Mouse (Mus musculus) forebrain, embryonic 11.5 days (tissue): ENCODE data around the gene Ckap2l. TPM values are rescaled to one million over a fixed set of nuclear protein-coding genes. Genes with fewer than 3 reads are reported as not detected.

Experiments
- ATAC-seq: fragments of 200-750 bp; cut with Nextera tagmentation; replicated peaks from 2 replicates; pipeline ENCODE4 v1.8.0; 2017; ENCODE audit warnings: moderate TSS enrichment; ENCODE audit not compliant: low FRiP score
- DNase-seq: peaks from one replicate; pipeline ENCODE4 v3.0.0-alpha.2; 2017; ENCODE audit warnings: low spot score
- H3K27ac ChIP-seq: fragments of 300-500 bp; sonication (generic); 2 replicates; pipeline ENCODE4 v1.5.1; 2014; ENCODE audit warnings: low read depth, low read length
- H3K27me3 ChIP-seq: fragments of 300-500 bp; sonication (generic); 2 replicates; pipeline ENCODE4 v1.6.1; 2014; ENCODE audit warnings: mild to moderate bottlenecking, low read length, mixed read lengths; ENCODE audit not compliant: control insufficient read depth, insufficient read depth
- H3K36me3 ChIP-seq: fragments of 300-500 bp; sonication (generic); 2 replicates; pipeline ENCODE4 v1.6.1; 2014; ENCODE audit warnings: mild to moderate bottlenecking, low read length, moderate library complexity, mixed read lengths; ENCODE audit not compliant: control insufficient read depth, insufficient read depth
- H3K4me1 ChIP-seq: fragments of 300-500 bp; sonication (generic); replicated peaks from 2 replicates; pipeline ENCODE4 v1.6.1; 2014; ENCODE audit warnings: low read length, mixed read lengths; ENCODE audit not compliant: control insufficient read depth, insufficient read depth
- H3K4me2 ChIP-seq: fragments of 300-500 bp; sonication (generic); 2 replicates; pipeline ENCODE4 v1.6.1; 2014; ENCODE audit warnings: low read depth, mild to moderate bottlenecking, low read length, moderate library complexity, mixed read lengths; ENCODE audit not compliant: severe bottlenecking
- H3K4me3 ChIP-seq: fragments of 300-500 bp; sonication (generic); 2 replicates; pipeline ENCODE4 v1.5.1; 2014; ENCODE audit warnings: low read depth, low read length
- H3K9ac ChIP-seq: fragments of 300-500 bp; sonication (generic); 2 replicates; pipeline ENCODE4 v1.6.1; 2014; ENCODE audit warnings: low read length
- H3K9me3 ChIP-seq: fragments of 300-500 bp; sonication (generic); 2 replicates; pipeline ENCODE4 v1.6.1; 2016; ENCODE audit warnings: low read length, mixed read lengths; ENCODE audit not compliant: control insufficient read depth
- WGBS: fragments of 180-500 bp; shearing (Covaris S2); extraction: QIAGEN DNeasy Blood & Tissue Kit; methylation state at CpG from one replicate; pipeline ENCODE4 v1.1.7; 2014; 5-methylcytosine and 5-hydroxymethylcytosine counted together
- polyA plus RNA-seq: library from polyadenylated mRNA; unstranded; fragments of >200 nt; fragmentation: Nextera tagmentation; extraction: Ambion mirVana; gene quantifications from 2 replicates; pipeline ENCODE4 v1.2.1, GENCODE M21; 2014

Gene Ckap2l
- polyA plus RNA-seq: 95.3 and 97.5 TPM in 2 replicates

DNA sequence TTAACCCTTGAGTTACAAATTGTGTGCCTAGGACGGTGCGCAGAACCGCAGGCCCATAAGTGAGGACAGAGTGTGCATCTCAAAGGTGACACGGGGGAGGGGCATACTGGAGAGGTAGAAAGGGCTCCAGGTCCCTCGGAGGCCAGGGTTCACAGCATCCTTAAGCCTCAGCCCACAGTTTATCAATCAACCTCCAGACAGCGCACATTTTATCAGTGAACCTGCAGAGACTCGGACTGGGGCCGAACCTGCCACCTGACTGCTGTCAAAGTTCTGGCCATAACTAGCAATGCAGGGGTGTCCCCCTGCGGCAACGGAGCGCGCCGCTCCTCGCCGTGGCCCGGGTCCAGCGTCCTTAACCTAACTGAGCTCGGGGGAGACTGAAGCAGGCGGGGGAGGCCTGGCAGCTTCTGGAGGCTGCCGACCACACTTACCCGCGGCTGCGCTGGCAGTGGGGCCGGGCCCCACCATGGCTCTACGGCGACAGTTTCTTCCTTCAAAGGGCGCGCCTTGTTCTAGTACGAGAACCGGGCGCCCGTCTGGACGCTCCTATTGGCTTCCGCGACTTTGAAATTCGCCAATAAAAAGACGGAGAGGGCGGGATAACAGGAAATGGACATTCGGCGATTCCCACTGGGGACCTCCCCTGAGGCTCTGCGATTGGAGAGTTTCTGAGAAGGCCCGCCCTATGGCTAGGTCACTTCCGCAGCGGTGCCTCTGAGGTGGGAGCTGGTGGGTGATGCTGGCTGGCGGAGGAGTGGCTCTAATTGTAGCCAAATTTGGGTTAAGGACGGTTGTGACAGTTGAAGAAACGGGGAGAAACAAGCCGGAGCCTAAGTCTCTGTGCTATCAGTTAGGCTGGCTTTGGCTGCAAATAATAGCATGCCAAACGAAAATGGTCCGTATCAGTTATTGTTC lies at the start of gene Ckap2l:
Gene Ckap2l, minus strand, starts transcription at position 542 of the 918 bp plus-strand sequence.
- Histone ChIP-seq H3K36me3 (no peaks in the 10 kb centered on the region), H3K4me2 (peak within 1 kb of the TSS; percentile 84), H3K9me3 (no peaks in the 10 kb centered on the region), H3K4me3 (peak within 1 kb of the TSS; percentile 86), H3K9ac (peak within 1 kb of the TSS; percentile 90), H3K4me1 (peaks cover 7% of the 10 kb centered on the region; the same call in 1 of the 2 replicates), H3K27ac (peak within 1 kb of the TSS; percentile 86), H3K27me3 (no peaks in the 10 kb centered on the region)
- DNase-seq (peak; percentile 97), ATAC-seq (peak; percentile 100)
- WGBS: under 1% methylated on average over 50 of the region's 50 CpGs

DNA sequence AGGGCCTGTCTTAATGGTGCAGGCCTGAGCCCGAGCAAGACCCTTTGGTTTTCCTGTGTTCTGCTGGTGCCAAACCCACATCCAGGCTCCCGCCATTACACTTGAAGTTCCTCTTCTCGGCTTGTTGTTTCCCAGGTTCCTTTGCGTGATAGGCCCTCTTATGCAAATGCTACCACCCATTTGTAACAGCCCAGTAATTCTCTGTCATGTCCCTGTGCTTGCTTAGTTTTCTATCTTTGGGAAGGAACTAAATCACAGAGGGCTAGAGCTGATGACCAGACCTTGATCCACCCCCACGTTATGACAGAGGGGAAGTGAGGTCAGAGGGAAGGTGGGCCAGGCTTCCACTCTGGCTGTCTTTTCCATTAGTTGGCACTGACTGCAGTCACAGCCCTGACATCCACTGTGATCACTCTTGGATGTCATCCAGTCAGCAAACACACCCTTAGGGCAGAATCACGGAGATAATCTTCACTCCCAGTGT lies 41.2 kb upstream of the Ckap2l start:
- no peak overlapping the region for H3K4me2 ChIP-seq
- 0 out of 2 replicates have a peak, but pooled peaks cover under 1% of the 10 kb centered on the region for H3K4me1 ChIP-seq
- no peak overlapping the region for H3K27ac ChIP-seq
- H3K9me3 ChIP-seq: peaks cover 4% of the 10 kb centered on the region; the same call in 1 of the 2 replicates
- H3K36me3 ChIP-seq: no peaks in the 10 kb centered on the region
- H3K9ac ChIP-seq: no peak overlapping the region
- 78% methylated on average over 6 of the region's 6 CpGs for WGBS
- no peak overlapping the region for H3K4me3 ChIP-seq
- ATAC-seq: no peak
- no peak for DNase-seq
- H3K27me3 ChIP-seq: no peaks in the 10 kb centered on the region

- no peak overlapping the region for H3K4me3 ChIP-seq
- H3K4me1 ChIP-seq: 0 out of 2 replicates have a peak, but pooled peaks cover 3% of the 10 kb centered on the region
- DNase-seq (no peak), ATAC-seq (no peak)
- H3K9me3 ChIP-seq: no peaks in the 10 kb centered on the region
- H3K36me3 ChIP-seq: no peaks in the 10 kb centered on the region
- H3K27ac ChIP-seq: no peak overlapping the region
- 54% methylated on average over 4 of the region's 4 CpGs for WGBS
- H3K27me3 ChIP-seq: no peaks in the 10 kb centered on the region
- no peak overlapping the region for H3K4me2 ChIP-seq
- no peak overlapping the region for H3K9ac ChIP-seq
Observed at GRCm38 (mm10) chr2:129333471-129333870, 36.5 kb upstream of the Ckap2l start.

- no peak overlapping the region for H3K9ac ChIP-seq
- 89% methylated on average over 13 of the region's 13 CpGs for WGBS
Observed at GRCm38 (mm10) chr2:129330540-129330939, 33.5 kb upstream of the Ckap2l start.

DNA sequence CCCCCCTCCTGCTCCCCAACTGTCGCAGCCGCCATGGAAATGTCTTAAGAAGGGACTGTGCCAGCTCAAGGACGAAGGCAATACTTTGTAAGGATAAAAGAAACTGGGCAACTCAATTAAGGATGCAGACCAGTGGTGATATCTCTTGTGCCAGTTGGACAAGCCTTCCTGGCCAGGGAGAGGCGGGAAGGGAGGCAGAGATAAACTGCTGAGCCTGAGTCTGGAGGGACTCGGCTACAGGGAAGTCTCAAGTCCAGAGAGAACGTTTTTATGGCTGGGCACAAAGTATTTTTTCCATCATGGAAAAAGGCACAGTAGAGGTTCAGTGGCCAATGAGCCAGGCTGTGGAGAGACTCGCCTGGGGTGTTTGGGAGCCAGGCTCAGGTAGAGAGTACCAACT lies 33.0 kb upstream of the Ckap2l start:
- Histone ChIP-seq H3K4me3 (no peak overlapping the region), H3K4me1 (0 out of 2 replicates have a peak, but pooled peaks cover 3% of the 10 kb centered on the region), H3K9me3 (no peaks in the 10 kb centered on the region), H3K4me2 (no peak overlapping the region), H3K27ac (no peak overlapping the region), H3K9ac (no peak overlapping the region), H3K27me3 (no peaks in the 10 kb centered on the region), H3K36me3 (no peaks in the 10 kb centered on the region)
- WGBS: 75% methylated on average over 7 of the region's 7 CpGs
- DNase-seq: no peak
- ATAC-seq: no peak

More at GRCm38 (mm10) chr2:129330540-129330939, 33.5 kb upstream of the Ckap2l start:
- Histone ChIP-seq H3K4me2 (no peak overlapping the region), H3K4me3 (no peak overlapping the region), H3K9me3 (no peaks in the 10 kb centered on the region), H3K36me3 (no peaks in the 10 kb centered on the region), H3K4me1 (0 out of 2 replicates have a peak, but pooled peaks cover 3% of the 10 kb centered on the region), H3K27me3 (no peaks in the 10 kb centered on the region), H3K27ac (no peak overlapping the region)
- ATAC-seq (no peak), DNase-seq (no peak)

GRCm38 (mm10) chr2:129328238-129328637 lies 31.2 kb upstream of the Ckap2l start:
- no peak overlapping the region for H3K4me2 ChIP-seq
- H3K9me3 ChIP-seq: no peaks in the 10 kb centered on the region
- H3K27me3 ChIP-seq: no peaks in the 10 kb centered on the region
- WGBS: 83% methylated on average over 4 of the region's 4 CpGs
- H3K9ac ChIP-seq: no peak overlapping the region
- H3K36me3 ChIP-seq: no peaks in the 10 kb centered on the region
- DNase-seq (no peak), ATAC-seq (no peak)
- no peak overlapping the region for H3K4me3 ChIP-seq
- H3K4me1 ChIP-seq: 0 out of 2 replicates have a peak, but pooled peaks cover 2% of the 10 kb centered on the region
- H3K27ac ChIP-seq: no peak overlapping the region

- DNase-seq (no peak), ATAC-seq (no peak)
- no peaks in the 10 kb centered on the region for H3K4me1 ChIP-seq
- H3K9ac ChIP-seq: no peak overlapping the region
- H3K9me3 ChIP-seq: no peaks in the 10 kb centered on the region
- H3K4me3 ChIP-seq: no peak overlapping the region
- 81% methylated on average over 3 of the region's 3 CpGs for WGBS
- no peak overlapping the region for H3K4me2 ChIP-seq
- H3K36me3 ChIP-seq: no peaks in the 10 kb centered on the region
- no peak overlapping the region for H3K27ac ChIP-seq
- no peaks in the 10 kb centered on the region for H3K27me3 ChIP-seq
Observed at GRCm38 (mm10) chr2:129324216-129324615, 27.2 kb upstream of the Ckap2l start.

DNA sequence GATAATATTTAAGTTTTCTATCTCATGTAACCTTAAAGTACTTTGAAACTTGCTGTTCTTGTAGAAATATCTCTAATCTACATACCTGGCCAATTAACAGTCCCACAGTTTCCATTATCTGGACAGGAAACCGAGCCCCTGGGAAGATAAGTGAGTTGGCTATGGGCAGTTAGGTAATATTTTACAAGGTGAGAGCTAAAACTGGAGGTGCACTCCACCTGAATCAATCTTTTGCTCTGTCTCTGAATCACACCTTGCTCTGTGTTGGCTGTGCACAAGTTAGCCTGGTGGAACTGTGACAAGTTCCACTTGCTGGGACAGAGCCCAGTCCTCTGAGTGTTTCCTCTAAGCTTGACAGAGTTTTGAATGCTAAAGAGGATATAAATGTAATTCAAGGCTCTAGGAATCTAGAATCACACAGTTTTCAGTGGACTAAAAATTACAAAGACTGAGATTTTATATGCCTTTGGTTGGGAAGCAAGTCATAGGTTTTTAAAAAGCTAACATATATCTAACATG lies 25.2 kb upstream of the Ckap2l start:
- Histone ChIP-seq H3K27ac (no peak overlapping the region), H3K4me3 (no peak overlapping the region), H3K4me2 (no peak overlapping the region), H3K36me3 (no peaks in the 10 kb centered on the region), H3K27me3 (no peaks in the 10 kb centered on the region), H3K4me1 (no peaks in the 10 kb centered on the region), H3K9ac (no peak overlapping the region), H3K9me3 (no peaks in the 10 kb centered on the region)
- no peak for ATAC-seq
- no peak for DNase-seq
- 76% methylated on average over 1 of the region's 1 CpGs for WGBS
